ENCODE assay signal across 8 mouse cellular contexts in the genomic region with DNA sequence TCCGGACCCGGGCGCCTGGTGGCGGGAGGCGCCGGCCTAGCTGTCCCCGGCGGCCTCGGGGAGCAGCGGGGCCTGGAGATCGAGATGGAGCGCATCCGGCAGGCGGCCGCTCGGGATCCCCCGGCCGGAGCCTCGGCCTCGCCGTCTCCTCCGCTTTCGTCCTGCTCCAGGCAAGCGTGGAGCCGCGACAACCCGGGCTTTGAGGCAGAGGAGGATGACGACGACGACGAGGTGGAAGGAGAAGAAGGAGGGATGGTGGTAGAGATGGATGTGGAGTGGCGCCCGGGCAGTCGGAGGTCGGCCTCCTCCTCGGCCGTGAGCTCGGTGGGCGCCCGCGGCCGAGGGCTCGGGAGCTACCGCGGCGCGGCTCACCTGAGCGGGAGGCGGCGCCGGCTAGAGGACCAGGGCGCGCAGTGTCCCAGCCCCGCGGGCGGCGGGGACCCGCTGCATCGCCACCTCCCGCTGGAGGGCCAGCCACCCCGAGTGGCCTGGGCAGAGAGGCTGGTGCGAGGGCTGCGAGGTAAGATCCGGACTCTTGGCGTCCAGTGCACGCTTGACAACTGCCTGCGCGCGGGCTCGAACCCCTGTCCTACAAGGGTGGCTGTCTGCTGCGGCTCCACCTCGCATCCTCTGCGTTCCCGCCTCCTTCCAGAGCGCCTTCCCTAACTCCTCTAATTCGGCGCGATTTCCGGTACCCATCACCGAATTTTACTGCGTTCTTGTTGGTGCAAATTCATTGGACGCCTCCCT. TPM values are rescaled to one million over a fixed set of nuclear protein-coding genes. Genes with fewer than 3 reads are reported as not detected.
DNase-seq lines count a peak whose midpoint lies in the region; ATAC-seq lines count a peak whose summit lies in the region.

No protein-coding gene starts in this region.

- DNase-seq in ZHBTc4 (ENCODE audit: low read depth, low spot score) = peak; percentile 94
- DNase-seq in cerebellum, postnatal 10 days = peak; percentile 82 to 83
- DNase-seq in frontal cortex, postnatal 14 days (ENCODE audit: low spot score in 2 of 2) = peak; percentile 52 to 63
- peak; percentile 77 for DNase-seq in hindbrain, embryonic 11.5 days (ENCODE audit: low spot score)
- DNase-seq in layer of hippocampus, postnatal 14 days (ENCODE audit: low spot score in 2 of 2) = peak; percentile 65 to 67
- peak; percentile 71 for DNase-seq in lung, postnatal 10 days
- peak; percentile 70 for DNase-seq in retina, embryonic 14.5 days (ENCODE audit: low spot score)
- DNase-seq in thymus, postnatal 36 days = no peak

- peak overlapping the region; percentile 70 for H3K4me3 ChIP-seq in hindbrain, embryonic 11.5 days (ENCODE audit: low read depth, low read length)

- 0 out of 2 replicates have a peak, but pooled peaks cover 3% of the 10 kb centered on the region for H3K4me1 ChIP-seq in hindbrain, embryonic 11.5 days (replicated peaks; ENCODE audit: control insufficient read depth, insufficient read depth, low read length)

- H3K9ac ChIP-seq in hindbrain, embryonic 11.5 days (ENCODE audit: low read depth, low read length) = peak overlapping the region; percentile 97

- H3K4me2 ChIP-seq in hindbrain, embryonic 11.5 days (replicated peaks; ENCODE audit: low read depth, low read length) = peak overlapping the region; percentile 75

- no peaks in the 10 kb centered on the region for H3K36me3 ChIP-seq in hindbrain, embryonic 11.5 days (ENCODE audit: control insufficient read depth, insufficient read depth, low read length)

- no peaks in the 10 kb centered on the region for H3K9me3 ChIP-seq in hindbrain, embryonic 11.5 days (ENCODE audit: control insufficient read depth, low read length)

- ATAC-seq in hindbrain, embryonic 11.5 days (ENCODE audit: low FRiP score) = peak; percentile 83

- peak overlapping the region; percentile 84 for H3K27ac ChIP-seq in hindbrain, embryonic 11.5 days (ENCODE audit: low read depth, low read length)

- WGBS in hindbrain, embryonic 11.5 days = under 1% methylated on average over 57 of the region's 82 CpGs

- H3K27me3 ChIP-seq in hindbrain, embryonic 11.5 days (ENCODE audit: control insufficient read depth, insufficient read depth, low read length) = no peaks in the 10 kb centered on the region

RNA-seq across cellular contexts. Expression of gene Pkd2, which starts 0.6 kb away (rescaled TPM):
- polyA plus RNA-seq in hindbrain, embryonic 11.5 days (2014; fragmentation: Nextera tagmentation; extraction: Ambion mirVana) = 12.5 and 15.1 TPM in 2 replicates
- total RNA-seq in layer of hippocampus, postnatal 14 days (2021) = 10 to 100 TPM; 30.7 to 31.0 TPM

RNA-seq across cellular contexts. Expression of gene Spp1, which starts 25.0 kb away (rescaled TPM):
- 19.4 and 19.5 TPM in 2 replicates for polyA plus RNA-seq in hindbrain, embryonic 11.5 days (2014; fragmentation: Nextera tagmentation; extraction: Ambion mirVana)
- total RNA-seq in layer of hippocampus, postnatal 14 days (2021) = 1 to 10 TPM; 1.8 to 2.4 TPM

RNA-seq across cellular contexts. Expression of gene BC005561, which starts 48.3 kb away (rescaled TPM):
- polyA plus RNA-seq in hindbrain, embryonic 11.5 days (2014; fragmentation: Nextera tagmentation; extraction: Ambion mirVana) = 17.5 and 21.6 TPM in 2 replicates
- 10 to 100 TPM; 13.3 to 15.3 TPM for total RNA-seq in layer of hippocampus, postnatal 14 days (2021)

Comparison
In these comparisons a context has a peak if more than half of its experiments do, and no peak if none do; other contexts are left out.
1. DNase-seq: peak in ZHBTc4 (single experiment), cerebellum, postnatal 10 days (2 of 2), frontal cortex, postnatal 14 days (2 of 2), hindbrain, embryonic 11.5 days (single experiment), layer of hippocampus, postnatal 14 days (2 of 2), lung, postnatal 10 days (single experiment) and retina, embryonic 14.5 days (single experiment); none in thymus, postnatal 36 days (0 of 2).